Mouse (Mus musculus): ENCODE data around the gene Ctrl.
"Not testable (repeated sequence)": the region's sequence is repeated elsewhere in the genome, so short reads cannot be mapped to it uniquely, and the experiment has no call there.

Gene Ctrl

GRCm38 (mm10) chr8:105933762-105934161 lies at the start of gene Ctrl:
Gene Ctrl, minus strand, starts transcription at chr8:105933862.
- no peak for DNase-seq (ENCODE audit: low read depth, low spot score)

- DNase-seq (ENCODE audit: low read depth, low spot score), result not testable (repeated sequence)
These were observed 49.7 kb upstream of the Ctrl start for GRCm38 (mm10) chr8:105983406-105983805.

GRCm38 (mm10) chr8:105981146-105981545 lies 47.5 kb upstream of the Ctrl start:
- DNase-seq (ENCODE audit: low read depth, low spot score), result no peak

GRCm38 (mm10) chr8:105979325-105979724 lies 45.7 kb upstream of the Ctrl start, which contains the start of gene Dpep3:
Gene Dpep3, minus strand, starts transcription at chr8:105979429.
- DNase-seq (ENCODE audit: low read depth, low spot score), result no peak

GRCm38 (mm10) chr8:105975363-105975762 lies 41.7 kb upstream of the Ctrl start:
- DNase-seq (ENCODE audit: low read depth, low spot score), result no peak

GRCm38 (mm10) chr8:105971019-105971720 lies 37.5 kb upstream of the Ctrl start:
- no peak for DNase-seq (ENCODE audit: low read depth, low spot score)

GRCm38 (mm10) chr8:105969367-105969766 lies 35.7 kb upstream of the Ctrl start:
- no peak for DNase-seq (ENCODE audit: low read depth, low spot score)

GRCm38 (mm10) chr8:105966692-105967311 lies 33.1 kb upstream of the Ctrl start:
- no peak for DNase-seq (ENCODE audit: low read depth, low spot score)

- DNase-seq (ENCODE audit: low read depth, low spot score), result no peak
These were observed 32.3 kb upstream of the Ctrl start, which contains the start of gene Slc12a4 for GRCm38 (mm10) chr8:105965905-105966341. Gene Slc12a4, minus strand, starts transcription at chr8:105966097.

- DNase-seq (ENCODE audit: low read depth, low spot score), result no peak
These were observed 31.7 kb upstream of the Ctrl start for GRCm38 (mm10) chr8:105965266-105965904.

- no peak for DNase-seq (ENCODE audit: low read depth, low spot score)
These were observed 31.0 kb upstream of the Ctrl start for GRCm38 (mm10) chr8:105964506-105965265.

- no peak for DNase-seq (ENCODE audit: low read depth, low spot score)
These were observed 27.9 kb upstream of the Ctrl start for GRCm38 (mm10) chr8:105961536-105961935.

- no peak for DNase-seq (ENCODE audit: low read depth, low spot score)
These were observed 27.4 kb upstream of the Ctrl start for GRCm38 (mm10) chr8:105961101-105961500.

GRCm38 (mm10) chr8:105959350-105959749 lies 25.7 kb upstream of the Ctrl start:
- DNase-seq (ENCODE audit: low read depth, low spot score), result no peak

GRCm38 (mm10) chr8:105957813-105958212 lies 24.2 kb upstream of the Ctrl start:
- DNase-seq (ENCODE audit: low read depth, low spot score), result no peak

GRCm38 (mm10) chr8:105956556-105956955 lies 22.9 kb upstream of the Ctrl start:
- no peak for DNase-seq (ENCODE audit: low read depth, low spot score)

GRCm38 (mm10) chr8:105951057-105951659 lies 17.5 kb upstream of the Ctrl start:
- no peak for DNase-seq (ENCODE audit: low read depth, low spot score)

GRCm38 (mm10) chr8:105949350-105949749 lies 15.7 kb upstream of the Ctrl start:
- DNase-seq (ENCODE audit: low read depth, low spot score), result no peak

- DNase-seq (ENCODE audit: low read depth, low spot score), result no peak
These were observed 9.7 kb upstream of the Ctrl start, which contains the start of gene Lcat for GRCm38 (mm10) chr8:105943321-105943739. Gene Lcat, minus strand, starts transcription at chr8:105943382.

- no peak for DNase-seq (ENCODE audit: low read depth, low spot score)
These were observed 8.9 kb upstream of the Ctrl start for GRCm38 (mm10) chr8:105942542-105942941.

GRCm38 (mm10) chr8:105942026-105942425 lies 8.4 kb upstream of the Ctrl start:
- no peak for DNase-seq (ENCODE audit: low read depth, low spot score)
